Comparison of ENCODE assay signal across 9 mouse cellular contexts in the genomic region with DNA sequence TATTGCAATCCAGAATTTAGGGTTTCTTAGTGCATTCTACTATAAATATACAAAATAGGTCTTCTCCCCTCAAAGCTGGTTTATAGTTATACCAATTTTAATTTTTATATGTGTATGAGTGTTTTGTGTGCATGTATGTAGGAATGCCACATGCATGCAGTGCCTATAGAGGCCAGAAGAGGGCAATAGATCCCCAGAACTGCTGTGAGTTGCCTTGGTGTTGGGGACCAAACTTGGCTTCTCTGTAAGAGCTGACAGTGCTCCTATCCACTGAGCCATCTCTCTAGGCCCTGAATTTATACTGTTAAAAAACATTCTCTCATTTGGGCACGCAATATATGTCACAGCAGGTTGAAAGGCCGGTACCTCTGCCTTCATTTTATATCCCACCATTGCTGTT. TPM values are rescaled to one million over a fixed set of nuclear protein-coding genes. Genes with fewer than 3 reads are reported as not detected.
DNase-seq lines count a peak whose midpoint lies in the region; ATAC-seq and TF ChIP-seq lines count a peak whose summit lies in the region.
"Had no signal": no experiment of that assay in that cellular context is flagged by ENCODE, and none has a peak within 500 bp of the region (broad histone marks: within the 10 kb centered on the region; RNA-seq: fewer than 3 reads in every experiment).

No protein-coding gene starts in this region.

- H3K4me2 ChIP-seq in neural tube, embryonic 15.5 days = no peak overlapping the region
- no peak overlapping the region for H3K4me2 ChIP-seq in kidney, postnatal 0 days (ENCODE audit: low read length)
- no peak overlapping the region for H3K4me2 ChIP-seq in liver, embryonic 14.5 days (ENCODE audit: low read depth)
- H3K4me2 ChIP-seq: limb, embryonic 12.5 days had no signal

- H3K9ac ChIP-seq in neural tube, embryonic 15.5 days (replicated peaks) = no peak overlapping the region
- no peak overlapping the region for H3K9ac ChIP-seq in kidney, postnatal 0 days (ENCODE audit: low read depth, low read length)
- no peak overlapping the region for H3K9ac ChIP-seq in liver, embryonic 14.5 days (replicated peaks)
- H3K9ac ChIP-seq: limb, embryonic 12.5 days had no signal

- TF ChIP-seq EP300 in liver, embryonic 14.5 days (IDR thresholded peaks at IDR 0.05; ENCODE audit: low read depth) = no peak

- no peak for ATAC-seq in neural tube, embryonic 15.5 days (ENCODE audit: low FRiP score)
- ATAC-seq in kidney, postnatal 0 days (replicated peaks; ENCODE audit: low FRiP score, low read depth) = no peak
- ATAC-seq in liver, embryonic 14.5 days (ENCODE audit: insufficient read depth) = no peak

- no peaks in the 10 kb centered on the region for H3K9me3 ChIP-seq in neural tube, embryonic 15.5 days (replicated peaks)
- no peaks in the 10 kb centered on the region for H3K9me3 ChIP-seq in kidney, postnatal 0 days (replicated peaks; ENCODE audit: low read length)
- 0 out of 2 replicates have a peak, but pooled peaks cover 2% of the 10 kb centered on the region for H3K9me3 ChIP-seq in liver, embryonic 14.5 days (ENCODE audit: control insufficient read depth, low read length)
- H3K9me3 ChIP-seq: limb, embryonic 12.5 days had no signal

- no peak overlapping the region for H3K27ac ChIP-seq in cerebellum, adult 2 months (ENCODE audit: insufficient read depth, low read length)
- no peak overlapping the region for H3K27ac ChIP-seq in neural tube, embryonic 15.5 days (replicated peaks)
- no peak overlapping the region for H3K27ac ChIP-seq in cortical plate, adult 2 months (ENCODE audit: insufficient read depth, low read length)
- H3K27ac ChIP-seq in kidney, postnatal 0 days = no peak overlapping the region
- no peak overlapping the region for H3K27ac ChIP-seq in liver, embryonic 14.5 days
- H3K27ac ChIP-seq: limb, embryonic 12.5 days had no signal

- no peaks in the 10 kb centered on the region for H3K27me3 ChIP-seq in cerebellum, adult 2 months (ENCODE audit: control insufficient read depth, insufficient read depth, low read length)
- H3K27me3 ChIP-seq in neural tube, embryonic 15.5 days (replicated peaks) = no peaks in the 10 kb centered on the region
- H3K27me3 ChIP-seq in kidney, postnatal 0 days (ENCODE audit: insufficient read depth, low read length) = no peaks in the 10 kb centered on the region
- H3K27me3 ChIP-seq in liver, embryonic 14.5 days (ENCODE audit: control insufficient read depth, insufficient read depth, low read length) = no peaks in the 10 kb centered on the region
- H3K27me3 ChIP-seq: limb, embryonic 12.5 days had no signal

- TF ChIP-seq CTCF in cerebellum, adult 2 months (IDR thresholded peaks at IDR 0.05; ENCODE audit: borderline replicate concordance, insufficient read depth, low read depth, low read length) = peak; percentile 60; the same call in 1 of the 2 replicates
- peak; percentile 78 for TF ChIP-seq CTCF in cortical plate, adult 2 months (IDR thresholded peaks at IDR 0.05; ENCODE audit: extremely low read depth, insufficient read depth, low read length)
- peak; percentile 91 for TF ChIP-seq CTCF in kidney, postnatal 0 days (IDR thresholded peaks at IDR 0.05; ENCODE audit: low read depth)
- TF ChIP-seq CTCF in liver, embryonic 14.5 days (IDR thresholded peaks at IDR 0.05; ENCODE audit: low read depth) = peak; percentile 76

- WGBS in cerebellum, adult 2 months = 52% methylated on average over 2 of the region's 2 CpGs
- 51% methylated on average over 2 of the region's 2 CpGs for WGBS in neural tube, embryonic 15.5 days
- WGBS in kidney, postnatal 0 days = 41% methylated on average over 2 of the region's 2 CpGs
- 29% methylated on average over 2 of the region's 2 CpGs for WGBS in liver, embryonic 14.5 days (ENCODE audit: insufficient replicate concordance)

- DNase-seq in cerebellum, adult 2 months = peak in 1 of 2 experiments; percentile 14
- no peak for DNase-seq in cerebellum, adult 11 months
- peak; percentile 73 for DNase-seq in neural tube, embryonic 10.5 days (ENCODE audit: extremely low spot score, low spot score)
- peak; percentile 68 for DNase-seq in kidney, postnatal 0 days (ENCODE audit: low spot score)
- peak; percentile 7 to 20 (median 9) for DNase-seq in liver, embryonic 14.5 days (ENCODE audit: low read depth in 3 of 3, low spot score in 3 of 3)
- DNase-seq in right cerebral cortex, postnatal 36 days (ENCODE audit: low spot score in 2 of 2) = peak; percentile 10 to 33

- TF ChIP-seq POLR2A in cerebellum, adult 2 months (IDR thresholded peaks at IDR 0.05; ENCODE audit: borderline replicate concordance, insufficient read depth, low read length) = no peak
- no peak for TF ChIP-seq POLR2A in cortical plate, adult 2 months (IDR thresholded peaks at IDR 0.05; ENCODE audit: extremely low read depth, insufficient read depth, low read length)

- no peak overlapping the region for H3K4me3 ChIP-seq in cerebellum, adult 2 months (replicated peaks; ENCODE audit: insufficient read depth, low read depth, low read length)
- H3K4me3 ChIP-seq in neural tube, embryonic 15.5 days (replicated peaks) = no peak overlapping the region
- no peak overlapping the region for H3K4me3 ChIP-seq in cortical plate, adult 2 months (ENCODE audit: insufficient read depth, low read length)
- H3K4me3 ChIP-seq in kidney, postnatal 0 days (replicated peaks; ENCODE audit: low read depth, low read length) = no peak overlapping the region
- no peak overlapping the region for H3K4me3 ChIP-seq in liver, embryonic 14.5 days (ENCODE audit: insufficient read depth in 1 of 2, low read depth in 2 of 2, low read length in 2 of 2)
- H3K4me3 ChIP-seq: limb, embryonic 12.5 days had no signal

- no peaks in the 10 kb centered on the region for H3K36me3 ChIP-seq in neural tube, embryonic 15.5 days
- H3K36me3 ChIP-seq in kidney, postnatal 0 days (ENCODE audit: insufficient read depth, low read length) = no peaks in the 10 kb centered on the region
- H3K36me3 ChIP-seq in liver, embryonic 14.5 days (replicated peaks; ENCODE audit: control insufficient read depth, insufficient read depth, low read depth) = no peaks in the 10 kb centered on the region
- H3K36me3 ChIP-seq: limb, embryonic 12.5 days had no signal

- H3K4me1 ChIP-seq in cerebellum, adult 2 months (ENCODE audit: control insufficient read depth, insufficient read depth, low read length) = no peaks in the 10 kb centered on the region
- H3K4me1 ChIP-seq in neural tube, embryonic 15.5 days = no peaks in the 10 kb centered on the region
- no peaks in the 10 kb centered on the region for H3K4me1 ChIP-seq in cortical plate, adult 2 months (ENCODE audit: control insufficient read depth, insufficient read depth, low read length)
- H3K4me1 ChIP-seq in kidney, postnatal 0 days (replicated peaks; ENCODE audit: insufficient read depth, low read length) = no peaks in the 10 kb centered on the region
- no peaks in the 10 kb centered on the region for H3K4me1 ChIP-seq in liver, embryonic 14.5 days (replicated peaks; ENCODE audit: control insufficient read depth in 2 of 2, insufficient read depth in 2 of 2, low read length in 1 of 2)
- H3K4me1 ChIP-seq: limb, embryonic 12.5 days had no signal

RNA-seq across cellular contexts. Expression of gene Sdr42e1, which starts 27.5 kb away (rescaled TPM):
- polyA plus RNA-seq in cerebellum, adult 2 months (2012; rRNA removed) = 5.8 and 6.0 TPM in 2 replicates
- polyA plus RNA-seq in neural tube, embryonic 15.5 days (2015; fragmentation: Nextera tagmentation; extraction: Ambion mirVana) = 2.1 and 3.0 TPM in 2 replicates
- polyA plus RNA-seq in cortical plate, adult 2 months (2012; rRNA removed) = 9.5 and 10.0 TPM in 2 replicates
- polyA plus RNA-seq in kidney, postnatal 0 days (2015; fragmentation: Nextera tagmentation; extraction: Ambion mirVana) = 3.5 and 4.1 TPM in 2 replicates
- 1.7 TPM in 2 replicates for polyA plus RNA-seq in liver, embryonic 14.5 days (2012; rRNA removed)
- polyA plus RNA-seq in liver, embryonic 14.5 days (2014; fragmentation: Nextera tagmentation; extraction: Ambion mirVana) = 0.99 and 1.7 TPM in 2 replicates

RNA-seq across cellular contexts. Expression of gene Hsd17b2, which starts 55.7 kb away (rescaled TPM):
- 1.1 and 2.0 TPM in 2 replicates for polyA plus RNA-seq in cerebellum, adult 2 months (2012; rRNA removed)
- 0.35 and 2.8 TPM in 2 replicates for polyA plus RNA-seq in neural tube, embryonic 15.5 days (2015; fragmentation: Nextera tagmentation; extraction: Ambion mirVana)
- 0.10 and 0.21 TPM in 2 replicates for polyA plus RNA-seq in cortical plate, adult 2 months (2012; rRNA removed)
- polyA plus RNA-seq in kidney, postnatal 0 days (2015; fragmentation: Nextera tagmentation; extraction: Ambion mirVana) = 23.0 and 29.2 TPM in 2 replicates
- polyA plus RNA-seq in liver, embryonic 14.5 days (2012; rRNA removed) = 27.9 and 32.7 TPM in 2 replicates
- 58.0 and 65.1 TPM in 2 replicates for polyA plus RNA-seq in liver, embryonic 14.5 days (2014; fragmentation: Nextera tagmentation; extraction: Ambion mirVana)
- polyA plus RNA-seq: limb, embryonic 12.5 days had no signal
